Mouse (Mus musculus): ENCODE measurements around the gene Ssc4d. TPM values are rescaled to one million over a fixed set of nuclear protein-coding genes. Genes with fewer than 3 reads are reported as not detected.

Ssc4d gene
- polyA plus RNA-seq, 1 experiment from 2014 or later, result 1.7 TPM

DNA sequence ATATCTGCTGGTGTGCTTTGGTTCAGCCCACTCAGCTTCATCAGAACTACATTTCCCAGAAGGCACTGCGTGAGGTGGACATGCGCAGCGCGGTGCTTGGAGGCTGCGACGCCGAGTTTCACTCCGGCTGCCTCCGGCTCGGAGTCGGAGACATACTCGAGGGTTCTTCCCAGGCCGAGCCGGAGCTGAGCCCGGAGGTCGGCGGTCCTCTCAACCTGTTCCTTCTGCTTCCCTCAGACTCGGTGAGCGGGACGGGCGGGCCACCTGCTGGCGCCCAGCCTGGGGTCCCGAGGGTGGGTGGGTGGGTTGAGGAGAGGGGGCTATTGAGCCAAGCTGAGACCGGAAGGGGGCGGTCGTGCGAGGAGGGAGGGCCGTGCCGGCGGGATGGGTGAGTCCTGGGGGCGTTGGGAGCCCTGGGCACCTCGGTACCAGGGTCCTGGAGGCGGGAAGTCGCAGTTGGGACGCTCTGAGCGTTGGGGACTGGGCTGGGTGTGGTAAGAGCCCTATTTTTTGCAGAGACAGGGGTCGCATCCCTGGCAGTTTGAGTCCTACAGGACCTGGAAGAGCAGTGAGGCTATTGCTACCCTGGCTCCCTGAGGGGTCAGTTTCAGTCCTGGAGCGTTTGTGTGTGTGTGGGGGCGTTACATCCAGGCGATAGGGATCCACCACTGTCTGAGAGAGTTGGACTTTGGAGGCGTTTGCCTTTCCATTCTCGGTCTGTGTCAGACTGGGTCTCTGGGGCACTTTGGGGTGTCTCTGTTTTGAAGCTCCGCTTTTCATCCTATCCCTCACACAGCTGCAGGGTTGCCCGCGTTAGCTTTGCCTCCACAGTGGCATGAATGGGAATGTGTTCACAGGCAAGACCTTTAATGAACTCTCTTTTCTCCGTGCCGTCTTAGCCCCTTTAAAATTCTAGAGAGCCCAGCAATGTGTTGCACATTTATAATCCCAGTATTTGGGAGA is 20.7 kb upstream of the Ssc4d start, which contains the start of gene Dtx2:
Gene Dtx2 (plus strand): TSS at position 76 of the 963 bp plus-strand sequence.
- peaks cover 12% of the 10 kb centered on the region for H3K4me1 ChIP-seq
- H3K4me3 ChIP-seq, result peak within 1 kb of the TSS; percentile 87
- peak within 1 kb of the TSS; percentile 97 for H3K27ac ChIP-seq (replicated peaks)
- peaks cover 38% of the 10 kb centered on the region for H3K36me3 ChIP-seq
- no peaks in the 10 kb centered on the region; the same call in 1 of the 2 replicates for H3K9me3 ChIP-seq (replicated peaks)
- 1% methylated on average over 45 of the region's 47 CpGs for WGBS
- peak; percentile 86 for DNase-seq (ENCODE audit: low spot score)
- no peaks in the 10 kb centered on the region for H3K27me3 ChIP-seq (ENCODE audit: low read depth, poor library complexity, severe bottlenecking)

DNA sequence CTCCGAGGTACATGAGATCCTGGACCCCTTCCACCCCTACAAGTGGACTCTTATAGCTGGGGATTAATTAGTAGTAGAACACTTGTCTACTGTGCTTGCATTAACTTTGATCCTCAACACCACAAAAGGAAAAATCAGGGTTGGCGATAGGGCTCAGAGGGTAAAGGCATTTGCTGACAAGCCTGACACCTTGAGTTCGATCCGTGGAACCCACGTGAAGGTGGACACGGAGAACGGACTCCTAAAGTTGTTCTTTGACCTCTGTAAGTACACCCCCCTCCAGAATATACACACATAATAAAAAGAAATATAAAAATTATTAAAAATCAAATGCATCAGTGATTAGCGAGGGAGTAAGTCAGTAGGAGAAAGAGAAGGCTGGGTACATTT is 20.0 kb upstream of the Ssc4d start:
- WGBS, result 71% methylated on average over 8 of the region's 8 CpGs
- peak overlapping the region; percentile 87 for H3K4me3 ChIP-seq

DNA sequence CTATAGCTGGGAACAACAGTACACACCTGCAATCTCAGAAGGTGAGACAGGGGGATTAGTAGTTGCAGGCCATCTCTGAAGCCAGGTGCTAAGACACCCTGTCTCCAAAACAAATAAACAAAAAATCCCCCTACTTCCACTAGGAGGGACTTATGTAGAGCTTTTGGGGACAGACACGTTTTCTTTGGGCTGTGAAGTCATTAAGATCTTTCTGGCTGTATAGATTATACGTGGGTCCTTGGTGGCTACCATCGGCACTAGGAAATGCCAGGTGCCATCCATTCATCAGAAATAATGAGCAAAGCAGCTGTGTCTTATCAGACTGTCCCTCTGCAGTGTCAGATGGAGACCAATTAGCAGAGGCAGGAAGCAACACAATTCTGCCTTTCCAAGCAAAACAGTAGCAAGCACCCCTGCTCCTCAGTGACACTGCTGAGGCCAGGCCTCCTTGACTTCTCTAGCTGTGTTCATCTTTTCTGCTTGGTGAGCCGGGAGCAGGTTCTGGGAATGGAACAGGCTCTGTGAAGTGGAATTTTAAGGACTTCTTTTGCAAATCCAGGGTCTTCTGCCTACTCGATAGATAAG is 19.1 kb upstream of the Ssc4d start:
- H3K27ac ChIP-seq (replicated peaks), result no peak overlapping the region
- H3K27me3 ChIP-seq (ENCODE audit: low read depth, poor library complexity, severe bottlenecking), result no peaks in the 10 kb centered on the region
- peaks cover 12% of the 10 kb centered on the region for H3K4me1 ChIP-seq
- no peak overlapping the region for H3K4me3 ChIP-seq
- no peak for DNase-seq (ENCODE audit: low spot score)
- 73% methylated on average over 5 of the region's 5 CpGs for WGBS
- no peaks in the 10 kb centered on the region for H3K9me3 ChIP-seq (replicated peaks)
- peaks cover 23% of the 10 kb centered on the region for H3K36me3 ChIP-seq

More for the DNA sequence above, 20.0 kb upstream of the Ssc4d start:
- Histone ChIP-seq H3K27me3 (ENCODE audit: low read depth, poor library complexity, severe bottlenecking) (no peaks in the 10 kb centered on the region), H3K4me1 (peaks cover 12% of the 10 kb centered on the region), H3K9me3 (replicated peaks) (no peaks in the 10 kb centered on the region; the same call in 1 of the 2 replicates), H3K36me3 (peaks cover 31% of the 10 kb centered on the region), H3K27ac (replicated peaks) (peak overlapping the region; percentile 97; the same call in 1 of the 2 replicates)
- DNase-seq (ENCODE audit: low spot score), result no peak

DNA sequence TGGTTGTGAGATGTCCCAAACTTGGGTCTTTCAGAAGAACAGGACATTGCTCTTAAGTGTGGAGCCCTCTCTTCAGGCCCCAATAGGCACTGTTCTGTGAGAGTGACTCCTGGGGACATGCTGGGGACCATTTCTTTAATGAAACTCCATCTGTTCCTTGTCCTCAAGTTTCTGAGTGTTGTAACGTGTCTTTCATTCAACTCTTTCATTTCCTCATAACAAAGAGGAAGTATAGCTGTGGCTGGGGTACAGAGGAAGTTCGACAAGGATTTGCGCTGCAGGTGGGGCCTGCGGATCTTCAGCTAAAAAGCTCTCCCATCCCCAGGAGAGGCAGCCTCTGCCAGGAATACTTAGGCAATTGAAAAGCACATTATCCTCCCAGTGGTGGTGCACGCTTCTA is 16.3 kb upstream of the Ssc4d start:
- peaks cover 7% of the 10 kb centered on the region for H3K4me1 ChIP-seq
- WGBS, result 77% methylated on average over 5 of the region's 5 CpGs

DNA sequence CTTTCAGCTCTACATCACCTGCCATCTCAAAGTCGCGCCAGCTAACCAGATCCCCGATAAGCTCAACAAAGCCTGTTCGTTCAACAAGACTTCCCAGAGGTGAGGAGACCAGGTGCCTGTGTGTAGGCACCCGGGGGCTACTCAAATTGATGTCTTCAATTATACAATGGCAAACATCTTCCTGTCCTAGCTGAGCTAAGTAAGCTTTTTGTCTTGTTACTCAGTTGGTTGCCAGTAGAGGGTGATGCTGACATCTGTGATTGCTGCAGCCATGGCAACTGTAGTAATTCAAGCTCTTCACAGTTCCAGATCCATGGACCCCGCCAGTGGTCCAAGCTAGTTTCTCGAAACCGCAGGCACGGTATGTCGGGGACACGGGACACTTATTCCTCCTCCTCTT is 12.9 kb upstream of the Ssc4d start:
- no peak for DNase-seq (ENCODE audit: low spot score)
- no peak overlapping the region for H3K4me3 ChIP-seq
- WGBS, result 65% methylated on average over 11 of the region's 11 CpGs

More for the DNA sequence above, 16.3 kb upstream of the Ssc4d start:
- Histone ChIP-seq H3K4me3 (no peak overlapping the region), H3K9me3 (replicated peaks) (no peaks in the 10 kb centered on the region), H3K36me3 (no peaks in the 10 kb centered on the region), H3K27me3 (ENCODE audit: low read depth, poor library complexity, severe bottlenecking) (no peaks in the 10 kb centered on the region), H3K27ac (replicated peaks) (no peak overlapping the region)
- DNase-seq (ENCODE audit: low spot score), result no peak

DNA sequence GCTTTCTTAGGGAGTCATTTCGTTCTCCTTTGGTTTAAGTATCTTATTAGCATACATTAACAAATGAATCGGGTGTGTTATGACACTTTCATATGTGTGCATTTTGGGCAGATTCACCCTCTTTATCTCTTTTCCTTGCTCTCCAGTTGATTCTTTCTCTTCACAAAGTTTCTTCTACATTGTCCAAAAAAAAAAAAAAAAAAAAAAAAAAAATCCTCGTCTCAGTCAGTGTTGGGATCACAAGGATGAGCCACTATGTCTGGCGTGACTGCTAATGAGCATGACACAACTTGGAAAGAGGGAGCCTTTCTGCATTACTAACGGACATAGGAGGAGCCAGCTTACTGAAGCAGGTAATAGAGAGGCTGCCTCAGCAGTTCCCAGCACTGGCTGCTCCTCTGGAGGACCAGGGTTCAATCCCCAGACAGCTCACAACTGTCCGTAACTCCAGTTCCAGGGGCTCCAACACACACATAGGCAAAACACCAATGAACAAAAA is 10.3 kb upstream of the Ssc4d start:
- Histone ChIP-seq H3K4me1 (no peaks in the 10 kb centered on the region), H3K36me3 (no peaks in the 10 kb centered on the region), H3K27ac (replicated peaks) (no peak overlapping the region), H3K27me3 (ENCODE audit: low read depth, poor library complexity, severe bottlenecking) (no peaks in the 10 kb centered on the region), H3K9me3 (replicated peaks) (no peaks in the 10 kb centered on the region), H3K4me3 (no peak overlapping the region)
- no peak for DNase-seq (ENCODE audit: low spot score)
- WGBS, result 76% methylated on average over 6 of the region's 6 CpGs

More for the DNA sequence above, 12.9 kb upstream of the Ssc4d start:
- no peaks in the 10 kb centered on the region for H3K4me1 ChIP-seq
- H3K27me3 ChIP-seq (ENCODE audit: low read depth, poor library complexity, severe bottlenecking), result no peaks in the 10 kb centered on the region
- no peaks in the 10 kb centered on the region for H3K9me3 ChIP-seq (replicated peaks)
- H3K27ac ChIP-seq (replicated peaks), result no peak overlapping the region
- no peaks in the 10 kb centered on the region for H3K36me3 ChIP-seq

DNA sequence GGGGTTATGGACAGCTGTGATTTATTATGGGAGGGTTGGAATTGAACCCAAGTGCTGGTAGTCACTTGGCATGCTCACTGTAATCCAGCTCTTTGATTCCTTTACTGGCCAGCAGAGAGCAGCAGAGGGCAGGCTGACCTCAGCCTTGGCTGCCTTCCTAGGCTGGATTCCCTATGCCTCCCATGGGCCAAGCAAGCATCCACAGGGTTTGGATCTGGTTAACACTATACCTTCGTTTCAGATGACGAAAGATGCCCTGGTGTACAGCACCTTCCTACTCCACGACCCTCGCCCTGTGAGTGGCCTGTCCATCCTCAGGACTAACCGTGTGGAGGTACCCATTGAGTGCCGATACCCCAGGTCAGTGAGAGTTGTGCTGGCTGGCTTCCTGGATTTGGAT is 8.1 kb upstream of the Ssc4d start:
- Histone ChIP-seq H3K4me3 (no peak overlapping the region), H3K27me3 (ENCODE audit: low read depth, poor library complexity, severe bottlenecking) (no peaks in the 10 kb centered on the region), H3K9me3 (replicated peaks) (no peaks in the 10 kb centered on the region), H3K4me1 (0 out of 2 replicates have a peak, but pooled peaks cover 3% of the 10 kb centered on the region), H3K36me3 (no peaks in the 10 kb centered on the region), H3K27ac (replicated peaks) (no peak overlapping the region)
- 41% methylated on average over 6 of the region's 6 CpGs for WGBS
- DNase-seq (ENCODE audit: low spot score), result peak; percentile 62

DNA sequence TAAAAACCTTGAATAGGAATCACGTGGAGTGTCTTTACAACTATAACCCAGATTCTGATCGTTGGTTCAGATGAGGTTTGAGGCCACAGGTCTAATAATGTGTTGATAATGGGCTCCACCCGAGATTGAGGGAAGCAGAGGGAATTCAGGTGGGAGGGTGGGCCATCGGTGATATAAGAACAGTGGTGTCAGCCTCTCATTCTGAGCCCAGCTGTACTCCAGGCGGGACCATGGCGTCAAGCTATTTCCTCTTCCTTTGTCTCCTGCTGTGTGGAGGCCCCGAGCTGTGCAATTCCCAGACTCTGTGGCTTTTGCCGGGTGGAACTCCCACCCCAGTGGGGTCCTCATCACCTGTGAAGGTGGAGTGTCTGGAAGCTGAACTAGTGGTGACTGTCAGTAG is 5.6 kb upstream of the Ssc4d start, which contains the start of gene Zp3:
Gene Zp3 (plus strand): TSS at position 196 of the 400 bp plus-strand sequence.
- H3K4me3 ChIP-seq, result no peak within 1 kb of the TSS; the same call in 1 of the 2 replicates
- H3K27me3 ChIP-seq (ENCODE audit: low read depth, poor library complexity, severe bottlenecking), result no peaks in the 10 kb centered on the region
- H3K27ac ChIP-seq (replicated peaks), result no peak within 1 kb of the TSS
- DNase-seq (ENCODE audit: low spot score), result no peak
- H3K36me3 ChIP-seq, result no peaks in the 10 kb centered on the region
- 82% methylated on average over 8 of the region's 8 CpGs for WGBS
- 0 out of 2 replicates have a peak, but pooled peaks cover 3% of the 10 kb centered on the region for H3K4me1 ChIP-seq
- no peaks in the 10 kb centered on the region for H3K9me3 ChIP-seq (replicated peaks)

DNA sequence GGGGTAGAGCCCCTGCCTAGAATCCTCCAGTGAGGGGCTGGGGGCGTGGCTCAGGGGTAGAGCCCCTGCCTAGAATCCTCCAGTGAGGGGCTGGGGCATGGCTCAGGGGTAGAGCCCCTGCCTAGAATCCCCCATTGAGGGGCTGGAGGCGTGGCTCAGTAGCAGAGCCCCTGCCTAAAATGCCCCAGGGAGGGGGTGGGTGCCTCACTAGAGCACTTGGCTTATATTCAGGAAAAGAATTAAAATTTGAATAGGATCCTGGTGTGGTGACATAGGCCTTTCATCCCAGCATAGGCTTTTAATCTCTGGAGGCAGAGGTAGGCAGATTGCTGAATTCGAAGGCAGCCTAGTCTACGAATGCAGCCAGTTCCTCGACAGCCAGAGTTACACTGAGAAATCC is 5.0 kb upstream of the Ssc4d start:
- Histone ChIP-seq H3K36me3 (no peaks in the 10 kb centered on the region), H3K9me3 (replicated peaks) (no peaks in the 10 kb centered on the region), H3K27me3 (ENCODE audit: low read depth, poor library complexity, severe bottlenecking) (no peaks in the 10 kb centered on the region), H3K27ac (replicated peaks) (no peak overlapping the region), H3K4me3 (no peak overlapping the region), H3K4me1 (peaks cover 5% of the 10 kb centered on the region)
- WGBS, result 82% methylated on average over 5 of the region's 5 CpGs
- no peak for DNase-seq (ENCODE audit: low spot score)

DNA sequence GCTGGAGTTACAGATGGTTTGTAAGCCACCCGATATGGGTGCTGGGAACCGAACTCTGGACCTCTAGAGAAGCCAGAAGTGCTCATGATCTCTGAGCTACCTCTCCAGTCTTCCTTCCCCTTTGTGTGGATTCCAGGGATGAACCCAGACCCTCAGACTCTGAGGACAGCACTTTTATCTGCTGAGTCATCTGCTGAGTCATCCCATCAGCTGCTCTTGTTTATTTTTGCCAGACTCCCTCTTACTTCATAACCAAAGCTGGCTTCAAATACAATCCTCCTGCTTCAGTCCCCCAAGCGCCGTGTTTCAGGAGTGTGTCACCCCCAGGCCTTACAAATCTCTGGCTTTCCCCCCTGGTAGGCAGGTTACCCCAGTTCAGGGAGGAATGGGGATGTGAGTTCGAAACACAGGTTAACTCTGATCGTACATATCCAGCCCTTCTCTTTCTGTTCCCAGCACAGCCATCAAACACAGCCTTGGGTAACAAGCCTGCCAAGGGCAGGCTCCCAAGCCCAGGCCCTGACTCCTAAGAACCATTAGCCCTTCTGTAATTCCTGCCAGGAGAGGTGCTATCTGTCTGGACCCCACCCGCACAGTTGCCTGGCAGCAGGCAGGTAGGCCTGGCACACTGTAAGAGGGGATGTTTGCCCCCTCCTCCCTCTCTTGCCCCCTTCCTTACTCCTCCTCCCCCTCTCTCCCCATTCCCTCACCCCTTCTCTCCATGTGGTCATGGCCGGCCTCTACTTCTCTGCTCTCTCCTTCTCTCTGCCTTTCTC is 1.8 kb upstream of the Ssc4d start:
- no peak overlapping the region for H3K4me3 ChIP-seq
- 94% methylated on average over 8 of the region's 8 CpGs for WGBS
- DNase-seq (ENCODE audit: low spot score), result no peak

DNA sequence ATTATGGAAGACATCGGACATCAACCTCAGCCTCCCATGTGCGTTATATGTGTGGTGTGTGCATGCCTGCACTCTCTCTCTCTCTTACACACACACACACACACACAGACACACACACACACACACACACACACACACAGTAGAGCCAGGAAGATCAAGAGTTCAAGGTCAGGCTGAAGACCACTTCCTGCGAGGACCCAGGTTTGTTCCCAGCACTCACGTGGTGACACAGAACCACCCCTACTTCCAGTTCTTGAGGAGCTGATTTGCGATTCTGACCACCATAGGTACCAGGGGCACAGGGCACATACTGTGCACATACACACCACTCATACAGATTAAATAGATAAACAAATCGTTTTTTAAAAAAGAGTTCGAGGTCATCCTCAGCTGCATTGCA is 2.5 kb downstream of the Ssc4d start:
- H3K4me3 ChIP-seq, result no peak overlapping the region
- DNase-seq (ENCODE audit: low spot score), result no peak
- H3K27ac ChIP-seq (replicated peaks), result no peak overlapping the region
- no peaks in the 10 kb centered on the region for H3K9me3 ChIP-seq (replicated peaks)
- H3K36me3 ChIP-seq, result no peaks in the 10 kb centered on the region
- no peaks in the 10 kb centered on the region for H3K27me3 ChIP-seq (ENCODE audit: low read depth, poor library complexity, severe bottlenecking)
- WGBS, result 90% methylated on average over 7 of the region's 7 CpGs
- H3K4me1 ChIP-seq, result peaks cover 6% of the 10 kb centered on the region

More for the DNA sequence above, 1.8 kb upstream of the Ssc4d start:
- Histone ChIP-seq H3K27me3 (ENCODE audit: low read depth, poor library complexity, severe bottlenecking) (no peaks in the 10 kb centered on the region), H3K36me3 (no peaks in the 10 kb centered on the region), H3K27ac (replicated peaks) (no peak overlapping the region), H3K9me3 (replicated peaks) (no peaks in the 10 kb centered on the region), H3K4me1 (peaks cover 8% of the 10 kb centered on the region)

DNA sequence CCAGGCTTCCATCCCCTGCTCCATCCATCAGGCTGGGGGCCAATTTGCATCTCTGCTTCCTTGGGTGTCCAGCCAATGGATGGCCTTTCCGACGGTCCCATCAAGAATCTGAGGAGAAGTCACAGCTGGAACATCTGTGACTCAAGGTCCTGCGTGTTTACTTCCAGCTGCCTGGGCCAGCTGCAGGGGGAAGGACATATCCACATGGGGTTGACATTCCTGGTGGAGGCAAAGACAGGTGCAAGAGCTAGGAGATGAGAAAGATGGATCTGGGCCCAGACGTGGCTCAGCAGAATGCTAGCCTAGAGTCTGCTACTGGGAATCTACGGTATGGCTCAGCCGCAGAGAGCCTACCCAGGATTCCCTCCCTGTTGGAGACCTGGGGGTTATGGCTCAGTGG is 4.1 kb downstream of the Ssc4d start:
- H3K4me3 ChIP-seq, result no peak overlapping the region
- H3K4me1 ChIP-seq, result peaks cover 12% of the 10 kb centered on the region
- WGBS, result 83% methylated on average over 6 of the region's 6 CpGs
- H3K9me3 ChIP-seq (replicated peaks), result no peaks in the 10 kb centered on the region
- DNase-seq (ENCODE audit: low spot score), result no peak
- no peaks in the 10 kb centered on the region for H3K36me3 ChIP-seq
- peaks cover 9% of the 10 kb centered on the region for H3K27me3 ChIP-seq (ENCODE audit: low read depth, poor library complexity, severe bottlenecking)
- no peak overlapping the region for H3K27ac ChIP-seq (replicated peaks)

Data from midbrain, embryonic 10.5 days (tissue).